Mouse (Mus musculus): ENCODE measurements around the gene Tmem223.
A peak's percentile ranks its signal among the peaks of the same experiment; 100 is the strongest.

Tmem223 gene

GRCm38 (mm10) chr19:8803204-8803780, 32.5 kb downstream of the Tmem223 start:
- DNase-seq (ENCODE audit: low spot score in 2 of 2): no peak

GRCm38 (mm10) chr19:8803879-8804660, 33.3 kb downstream of the Tmem223 start:
- DNase-seq (ENCODE audit: low spot score in 2 of 2): no peak

GRCm38 (mm10) chr19:8806810-8807209, 36.0 kb downstream of the Tmem223 start:
- peak; percentile 50 to 63 for DNase-seq (ENCODE audit: low spot score in 2 of 2)

- no peak for DNase-seq (ENCODE audit: low spot score in 2 of 2)
Measured at GRCm38 (mm10) chr19:8815812-8816211, 45.0 kb downstream of the Tmem223 start.

GRCm38 (mm10) chr19:8817001-8817400, 46.2 kb downstream of the Tmem223 start:
- DNase-seq (ENCODE audit: low spot score in 2 of 2): no peak

- DNase-seq (ENCODE audit: low spot score in 2 of 2): no peak
Measured at GRCm38 (mm10) chr19:8818301-8818798, 47.6 kb downstream of the Tmem223 start.

- peak; percentile 94 to 97 for DNase-seq (ENCODE audit: low spot score in 2 of 2)
Measured at GRCm38 (mm10) chr19:8818801-8819595, 48.2 kb downstream of the Tmem223 start, which contains the start of gene Ttc9c. Gene Ttc9c, minus strand, starts transcription at chr19:8819333.

GRCm38 (mm10) chr19:8819596-8820423, 49.0 kb downstream of the Tmem223 start, which contains the start of gene Hnrnpul2:
Gene Hnrnpul2, plus strand, starts transcription at chr19:8820010.
- peak; percentile 99 to 100 for DNase-seq (ENCODE audit: low spot score in 2 of 2)

- no peak for DNase-seq (ENCODE audit: low spot score in 2 of 2)
Measured at GRCm38 (mm10) chr19:8820424-8820956, 49.7 kb downstream of the Tmem223 start.

- DNase-seq (ENCODE audit: low spot score in 2 of 2): no peak
Measured at GRCm38 (mm10) chr19:8821146-8821545, 50.4 kb downstream of the Tmem223 start.
